Mouse (Mus musculus) lung, adult 2 months (tissue): ENCODE measurements around the gene BC051665.

Experiments used
- CTCF ChIP-seq: fragments of 200-500 bp; IDR thresholded peaks from 2 replicates; pipeline ENCODE4 v1.5.1; 2011; ENCODE audit warnings: mild to moderate bottlenecking, low read length, control low read depth; ENCODE audit not compliant: insufficient read depth
- POLR2A ChIP-seq: fragments of 200-500 bp; IDR thresholded peaks from 2 replicates; pipeline ENCODE4 v1.6.1; 2011; ENCODE audit warnings: low read depth, mild to moderate bottlenecking, control low read depth, low read length, borderline replicate concordance; ENCODE audit errors: extremely low read depth

DNA sequence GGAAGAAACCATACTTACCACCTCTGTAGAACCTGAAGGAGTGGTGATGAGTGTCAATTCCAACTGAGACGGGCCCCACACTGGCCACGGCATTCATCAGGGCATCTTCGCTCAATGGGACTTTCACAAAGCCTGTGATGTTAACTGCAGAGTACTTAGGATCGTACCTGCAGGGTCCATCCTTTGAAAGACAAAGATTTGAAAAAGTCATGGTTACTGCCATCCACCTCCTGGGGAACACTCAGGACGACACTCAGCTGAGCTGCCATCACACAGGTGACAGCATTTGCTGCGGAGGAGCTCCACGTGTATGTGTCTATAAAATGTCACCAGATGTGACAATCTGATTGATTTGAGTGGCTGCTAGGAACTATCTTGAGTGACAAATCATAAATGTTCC is 2.9 kb downstream of the BC051665 start:
- TF ChIP-seq CTCF (no peak), POLR2A (no peak)
